Mouse (Mus musculus): ENCODE measurements around the gene Oser1.

GRCm38 (mm10) chr2:163463251-163463769 is 38.8 kb upstream of the Oser1 start:
- TF ChIP-seq EP300 (IDR thresholded peaks at IDR 0.05; ENCODE audit: insufficient read depth, low read depth, low read length) (no peak), CTCF (IDR thresholded peaks at IDR 0.05) (no peak), POLR2A (IDR thresholded peaks at IDR 0.05; ENCODE audit: insufficient read depth, low read depth, low read length) (no peak)

Measured in heart, adult 2 months (tissue).